Mouse (Mus musculus): ENCODE results near the gene Mettl1. TPM values are rescaled to one million over a fixed set of nuclear protein-coding genes. Genes with fewer than 3 reads are reported as not detected.

Mettl1 gene
- polyA plus RNA-seq, 1 experiment from 2014 or later: 36.5 TPM

GRCm38 (mm10) chr10:127078001-127078676, 36.9 kb downstream of the Mettl1 start:
- H3K27ac ChIP-seq (ENCODE audit: low read depth, low read length): no peak overlapping the region
- peaks cover 35% of the 10 kb centered on the region for H3K27me3 ChIP-seq (ENCODE audit: control insufficient read depth, insufficient read depth, low read length)

GRCm38 (mm10) chr10:127078677-127079575, 37.7 kb downstream of the Mettl1 start:
- peaks cover 36% of the 10 kb centered on the region for H3K4me1 ChIP-seq (ENCODE audit: control insufficient read depth, insufficient read depth, low read length)
- ATAC-seq (ENCODE audit: low FRiP score) (peak; percentile 77), DNase-seq (ENCODE audit: low spot score, missing footprints) (peak; percentile 95)
- H3K27ac ChIP-seq (ENCODE audit: low read depth, low read length): peak overlapping the region; percentile 25; the same call in 1 of the 2 replicates
- under 1% methylated on average over 33 of the region's 49 CpGs for WGBS
- peaks cover 38% of the 10 kb centered on the region for H3K27me3 ChIP-seq (ENCODE audit: control insufficient read depth, insufficient read depth, low read length)
- peak overlapping the region; percentile 100 for H3K4me2 ChIP-seq
- H3K36me3 ChIP-seq (ENCODE audit: control insufficient read depth, insufficient read depth, low read length): no peaks in the 10 kb centered on the region
- H3K9ac ChIP-seq (ENCODE audit: low read length): peak overlapping the region; percentile 75
- no peaks in the 10 kb centered on the region for H3K9me3 ChIP-seq (ENCODE audit: control insufficient read depth, low read length)
- H3K4me3 ChIP-seq (ENCODE audit: low read depth, low read length): peak overlapping the region; percentile 68

More at GRCm38 (mm10) chr10:127078001-127078676, 36.9 kb downstream of the Mettl1 start:
- Histone ChIP-seq H3K4me2 (peak overlapping the region; percentile 100), H3K9me3 (ENCODE audit: control insufficient read depth, low read length) (no peaks in the 10 kb centered on the region), H3K9ac (ENCODE audit: low read length) (no peak overlapping the region), H3K4me1 (ENCODE audit: control insufficient read depth, insufficient read depth, low read length) (peaks cover 33% of the 10 kb centered on the region), H3K4me3 (ENCODE audit: low read depth, low read length) (peak overlapping the region; percentile 68), H3K36me3 (ENCODE audit: control insufficient read depth, insufficient read depth, low read length) (no peaks in the 10 kb centered on the region)
- ATAC-seq (ENCODE audit: low FRiP score) (peak; percentile 33; the same call in 1 of the 2 replicates), DNase-seq (ENCODE audit: low spot score, missing footprints) (peak; percentile 98)
- WGBS: 1% methylated on average over 12 of the region's 12 CpGs

- H3K4me1 ChIP-seq (ENCODE audit: control insufficient read depth, insufficient read depth, low read length): peaks cover 36% of the 10 kb centered on the region
- H3K4me3 ChIP-seq (ENCODE audit: low read depth, low read length): peak overlapping the region; percentile 68
- DNase-seq (ENCODE audit: low spot score, missing footprints) (peak; percentile 91), ATAC-seq (ENCODE audit: low FRiP score) (peak; percentile 16)
- H3K27ac ChIP-seq (ENCODE audit: low read depth, low read length): no peak overlapping the region; the same call in 1 of the 2 replicates
- peak overlapping the region; percentile 100 for H3K4me2 ChIP-seq
- H3K36me3 ChIP-seq (ENCODE audit: control insufficient read depth, insufficient read depth, low read length): no peaks in the 10 kb centered on the region
- H3K9ac ChIP-seq (ENCODE audit: low read length): peak overlapping the region; percentile 75
- under 1% methylated on average over 52 of the region's 70 CpGs for WGBS
- peaks cover 38% of the 10 kb centered on the region for H3K27me3 ChIP-seq (ENCODE audit: control insufficient read depth, insufficient read depth, low read length)
- no peaks in the 10 kb centered on the region for H3K9me3 ChIP-seq (ENCODE audit: control insufficient read depth, low read length)
These were observed 38.6 kb downstream of the Mettl1 start for GRCm38 (mm10) chr10:127079665-127080391.

- 3% methylated on average over 48 of the region's 48 CpGs for WGBS
These were observed 39.9 kb downstream of the Mettl1 start for GRCm38 (mm10) chr10:127080901-127081780.

GRCm38 (mm10) chr10:127081996-127082620, 40.9 kb downstream of the Mettl1 start:
- ATAC-seq (ENCODE audit: low FRiP score) (no peak), DNase-seq (ENCODE audit: low spot score, missing footprints) (peak; percentile 93)
- Histone ChIP-seq H3K4me3 (ENCODE audit: low read depth, low read length) (no peak overlapping the region), H3K36me3 (ENCODE audit: control insufficient read depth, insufficient read depth, low read length) (no peaks in the 10 kb centered on the region), H3K27me3 (ENCODE audit: control insufficient read depth, insufficient read depth, low read length) (peaks cover 40% of the 10 kb centered on the region), H3K4me2 (peak overlapping the region; percentile 100), H3K9me3 (ENCODE audit: control insufficient read depth, low read length) (no peaks in the 10 kb centered on the region), H3K27ac (ENCODE audit: low read depth, low read length) (no peak overlapping the region), H3K4me1 (ENCODE audit: control insufficient read depth, insufficient read depth, low read length) (peaks cover 36% of the 10 kb centered on the region), H3K9ac (ENCODE audit: low read length) (no peak overlapping the region)
- WGBS: 26% methylated on average over 8 of the region's 8 CpGs

More at GRCm38 (mm10) chr10:127080901-127081780, 39.9 kb downstream of the Mettl1 start:
- Histone ChIP-seq H3K27ac (ENCODE audit: low read depth, low read length) (no peak overlapping the region), H3K4me1 (ENCODE audit: control insufficient read depth, insufficient read depth, low read length) (peaks cover 36% of the 10 kb centered on the region), H3K4me2 (peak overlapping the region; percentile 100), H3K27me3 (ENCODE audit: control insufficient read depth, insufficient read depth, low read length) (peaks cover 40% of the 10 kb centered on the region), H3K9me3 (ENCODE audit: control insufficient read depth, low read length) (no peaks in the 10 kb centered on the region), H3K36me3 (ENCODE audit: control insufficient read depth, insufficient read depth, low read length) (no peaks in the 10 kb centered on the region), H3K4me3 (ENCODE audit: low read depth, low read length) (peak overlapping the region; percentile 68), H3K9ac (ENCODE audit: low read length) (peak overlapping the region; percentile 41)
- ATAC-seq (ENCODE audit: low FRiP score) (no peak), DNase-seq (ENCODE audit: low spot score, missing footprints) (peak; percentile 93)

GRCm38 (mm10) chr10:127083292-127083914, 42.2 kb downstream of the Mettl1 start:
- peak; percentile 82 for DNase-seq (ENCODE audit: low spot score, missing footprints)

GRCm38 (mm10) chr10:127083915-127084306, 42.7 kb downstream of the Mettl1 start:
- no peak overlapping the region for H3K9ac ChIP-seq (ENCODE audit: low read length)
- no peaks in the 10 kb centered on the region for H3K9me3 ChIP-seq (ENCODE audit: control insufficient read depth, low read length)
- H3K27ac ChIP-seq (ENCODE audit: low read depth, low read length): no peak overlapping the region
- no peak overlapping the region for H3K4me2 ChIP-seq
- ATAC-seq (ENCODE audit: low FRiP score) (no peak), DNase-seq (ENCODE audit: low spot score, missing footprints) (no peak)
- peaks cover 41% of the 10 kb centered on the region for H3K27me3 ChIP-seq (ENCODE audit: control insufficient read depth, insufficient read depth, low read length)
- no peak overlapping the region for H3K4me3 ChIP-seq (ENCODE audit: low read depth, low read length)
- H3K36me3 ChIP-seq (ENCODE audit: control insufficient read depth, insufficient read depth, low read length): no peaks in the 10 kb centered on the region
- 62% methylated on average over 5 of the region's 5 CpGs for WGBS
- H3K4me1 ChIP-seq (ENCODE audit: control insufficient read depth, insufficient read depth, low read length): peaks cover 27% of the 10 kb centered on the region

More at GRCm38 (mm10) chr10:127083292-127083914, 42.2 kb downstream of the Mettl1 start:
- Histone ChIP-seq H3K27me3 (ENCODE audit: control insufficient read depth, insufficient read depth, low read length) (peaks cover 40% of the 10 kb centered on the region), H3K4me2 (no peak overlapping the region), H3K27ac (ENCODE audit: low read depth, low read length) (no peak overlapping the region), H3K4me3 (ENCODE audit: low read depth, low read length) (no peak overlapping the region), H3K4me1 (ENCODE audit: control insufficient read depth, insufficient read depth, low read length) (peaks cover 28% of the 10 kb centered on the region), H3K9me3 (ENCODE audit: control insufficient read depth, low read length) (no peaks in the 10 kb centered on the region), H3K9ac (ENCODE audit: low read length) (no peak overlapping the region), H3K36me3 (ENCODE audit: control insufficient read depth, insufficient read depth, low read length) (no peaks in the 10 kb centered on the region)
- no peak for ATAC-seq (ENCODE audit: low FRiP score)
- WGBS: 23% methylated on average over 8 of the region's 8 CpGs
